Comparison of ENCODE assay signal across 14 mouse cellular contexts in genomic region chr10:79832786-79833181, GRCm38 (mm10). TPM values are rescaled to one million over a fixed set of nuclear protein-coding genes. Genes with fewer than 3 reads are reported as not detected.
"Had no signal": no experiment of that assay in that cellular context is flagged by ENCODE, and none has a peak within 500 bp of the region (broad histone marks: within the 10 kb centered on the region; RNA-seq: fewer than 3 reads in every experiment).

No protein-coding gene starts in this region.

- H3K9me3 ChIP-seq: liver, embryonic 13.5 days had no signal

- H3K27ac ChIP-seq: kidney, postnatal 0 days; layer of hippocampus, adult 2 months; left cerebral cortex, adult 2 months; liver, embryonic 13.5 days; macrophage had no signal

- H3K4me2 ChIP-seq: liver, embryonic 13.5 days; lung, embryonic 14.5 days; midbrain, embryonic 11.5 days had no signal

- H3K9ac ChIP-seq: liver, embryonic 13.5 days; lung, embryonic 14.5 days had no signal

- H3K36me3 ChIP-seq: liver, embryonic 13.5 days had no signal

- H3K4me3 ChIP-seq: layer of hippocampus, adult 2 months; left cerebral cortex, adult 2 months; liver, embryonic 13.5 days had no signal

- ATAC-seq: lung, postnatal 0 days had no signal

- DNase-seq: layer of hippocampus, adult 9-11 months; layer of hippocampus, postnatal 36 days; liver, embryonic 13.5 days; lung, embryonic 14.5 days; midbrain, embryonic 14.5 days had no signal

RNA-seq across cellular contexts. Expression of gene Misp, which starts 12.0 kb away (rescaled TPM):
- total RNA-seq: megakaryocyte-erythroid progenitor cell, adult 5-6 weeks; midbrain, postnatal 0 days had no signal

RNA-seq across cellular contexts. Expression of gene Prtn3, which starts 41.5 kb away (rescaled TPM):
- total RNA-seq: liver, adult 2 months had no signal
